8 mouse cellular contexts compared by ENCODE assay signal in genomic region chrX:134684936-134685335, GRCm38 (mm10). TPM values are rescaled to one million over a fixed set of nuclear protein-coding genes. Genes with fewer than 3 reads are reported as not detected.
DNase-seq lines count a peak whose midpoint lies in the region; ATAC-seq and TF ChIP-seq lines count a peak whose summit lies in the region.
"Had no signal": no experiment of that assay in that cellular context is flagged by ENCODE, and none has a peak within 500 bp of the region (broad histone marks: within the 10 kb centered on the region; RNA-seq: fewer than 3 reads in every experiment).

No protein-coding gene starts in this region.

- no peaks in the 10 kb centered on the region for H3K27me3 ChIP-seq in hindbrain, embryonic 11.5 days (ENCODE audit: control insufficient read depth, insufficient read depth, low read length)
- no peaks in the 10 kb centered on the region for H3K27me3 ChIP-seq in midbrain, embryonic 16.5 days (ENCODE audit: control insufficient read depth, insufficient read depth, low read depth, low read length)
- H3K27me3 ChIP-seq in thymus, adult 2 months (ENCODE audit: control insufficient read depth, insufficient read depth, low read length), result no peaks in the 10 kb centered on the region

- no peak overlapping the region for H3K27ac ChIP-seq in hindbrain, embryonic 11.5 days (ENCODE audit: low read depth, low read length)
- H3K27ac ChIP-seq in midbrain, embryonic 16.5 days (ENCODE audit: low read length), result peak overlapping the region; percentile 91
- no peak overlapping the region for H3K27ac ChIP-seq in thymus, adult 2 months (ENCODE audit: control insufficient read depth, insufficient read depth, low read length)

- no peaks in the 10 kb centered on the region for H3K36me3 ChIP-seq in hindbrain, embryonic 11.5 days (ENCODE audit: control insufficient read depth, insufficient read depth, low read length)
- H3K36me3 ChIP-seq in midbrain, embryonic 16.5 days (ENCODE audit: control insufficient read depth, insufficient read depth, low read length), result peaks cover 3% of the 10 kb centered on the region
- no peaks in the 10 kb centered on the region for H3K36me3 ChIP-seq in thymus, adult 2 months (ENCODE audit: control insufficient read depth, insufficient read depth, low read length)

- no peaks in the 10 kb centered on the region for H3K9me3 ChIP-seq in hindbrain, embryonic 11.5 days (ENCODE audit: control insufficient read depth, low read length)
- no peaks in the 10 kb centered on the region for H3K9me3 ChIP-seq in midbrain, embryonic 16.5 days (replicated peaks; ENCODE audit: control insufficient read depth, low read length, poor library complexity, severe bottlenecking)
- H3K9me3 ChIP-seq: megakaryocyte, embryonic 14.5 days had no signal

- peak overlapping the region; percentile 26 for H3K4me2 ChIP-seq in hindbrain, embryonic 11.5 days (replicated peaks; ENCODE audit: low read depth, low read length)
- peak overlapping the region; percentile 49 for H3K4me2 ChIP-seq in midbrain, embryonic 16.5 days (ENCODE audit: low read length)

- TF ChIP-seq CTCF in thymus, adult 2 months (IDR thresholded peaks at IDR 0.05; ENCODE audit: borderline replicate concordance, control insufficient read depth, extremely low read depth, insufficient read depth, low read length, poor library complexity), result no peak

- ATAC-seq in hindbrain, embryonic 11.5 days (ENCODE audit: low FRiP score), result no peak
- no peak for ATAC-seq in midbrain, embryonic 16.5 days

- no peak overlapping the region for H3K4me3 ChIP-seq in hindbrain, embryonic 11.5 days (ENCODE audit: low read depth, low read length)
- H3K4me3 ChIP-seq in midbrain, embryonic 16.5 days (ENCODE audit: low read depth, low read length), result peak overlapping the region; percentile 30
- no peak overlapping the region for H3K4me3 ChIP-seq in thymus, adult 2 months (ENCODE audit: control insufficient read depth, insufficient read depth, low read length)
- H3K4me3 ChIP-seq: megakaryocyte, embryonic 14.5 days had no signal

- no peaks in the 10 kb centered on the region for H3K4me1 ChIP-seq in hindbrain, embryonic 11.5 days (replicated peaks; ENCODE audit: control insufficient read depth, insufficient read depth, low read length)
- H3K4me1 ChIP-seq in midbrain, embryonic 16.5 days (ENCODE audit: control insufficient read depth, insufficient read depth, low read length), result peaks cover 9% of the 10 kb centered on the region; the same call in 1 of the 2 replicates
- H3K4me1 ChIP-seq in thymus, adult 2 months (replicated peaks; ENCODE audit: control insufficient read depth, insufficient read depth, low read length), result peaks cover 3% of the 10 kb centered on the region; the same call in 1 of the 2 replicates

- H3K9ac ChIP-seq in hindbrain, embryonic 11.5 days (ENCODE audit: low read depth, low read length), result no peak overlapping the region
- peak overlapping the region; percentile 59 for H3K9ac ChIP-seq in midbrain, embryonic 16.5 days (ENCODE audit: low read depth, low read length)

- TF ChIP-seq POLR2A in thymus, adult 2 months (IDR thresholded peaks at IDR 0.05; ENCODE audit: control insufficient read depth, extremely low read depth, insufficient read depth, low read length, poor library complexity), result no peak

- DNase-seq in NIH3T3 (ENCODE audit: low read depth), result peak; percentile 40
- DNase-seq in embryo, embryonic 10.5 days (ENCODE audit: low spot score), result peak; percentile 45
- peak; percentile 24 for DNase-seq in hindbrain, embryonic 11.5 days (ENCODE audit: low spot score)
- no peak for DNase-seq in spleen, postnatal 36 days (ENCODE audit: low spot score in 2 of 2)
- DNase-seq in layer of hippocampus, adult 8-10 months (ENCODE audit: low spot score in 2 of 2), result no peak
- DNase-seq in thymus, adult 2 months, result no peak

- WGBS in hindbrain, embryonic 11.5 days, result 38% methylated on average over 5 of the region's 5 CpGs
- WGBS in midbrain, embryonic 16.5 days, result 35% methylated on average over 5 of the region's 5 CpGs
- WGBS in thymus, adult 2 months, result 75% methylated on average over 5 of the region's 5 CpGs

RNA-seq across cellular contexts. Expression of gene Armcx4, which starts 1.4 kb away (rescaled TPM):
- polyA plus RNA-seq in hindbrain, embryonic 11.5 days (2014; fragmentation: Nextera tagmentation; extraction: Ambion mirVana), result 6.1 and 8.1 TPM in 2 replicates
- polyA plus RNA-seq in midbrain, embryonic 16.5 days (2015; fragmentation: Nextera tagmentation; extraction: Ambion mirVana), result 5.9 and 7.2 TPM in 2 replicates
- 10 to 100 TPM; 33.6 to 37.1 (median 35.0) TPM for total RNA-seq in layer of hippocampus, adult 8-10 months (2022)
- 0.70 and 0.73 TPM in 2 replicates for polyA plus RNA-seq in thymus, adult 2 months (2012; rRNA removed)

RNA-seq across cellular contexts. Expression of gene Armcx1, which starts 32.8 kb away (rescaled TPM):
- polyA plus RNA-seq in hindbrain, embryonic 11.5 days (2014; fragmentation: Nextera tagmentation; extraction: Ambion mirVana), result 50.2 and 54.4 TPM in 2 replicates
- 95.8 and 97.5 TPM in 2 replicates for polyA plus RNA-seq in midbrain, embryonic 16.5 days (2015; fragmentation: Nextera tagmentation; extraction: Ambion mirVana)
- total RNA-seq in layer of hippocampus, adult 8-10 months (2022), result 10 to 100 TPM; 51.9 to 67.4 (median 63.3) TPM
- 2.8 TPM in 2 replicates for polyA plus RNA-seq in thymus, adult 2 months (2012; rRNA removed)

Comparison
In these comparisons a context has a peak if more than half of its experiments do, and no peak if none do; other contexts are left out.
1. DNase-seq: peak in NIH3T3 (single experiment), embryo, embryonic 10.5 days (single experiment) and hindbrain, embryonic 11.5 days (single experiment); none in spleen, postnatal 36 days (0 of 2), layer of hippocampus, adult 8-10 months (0 of 2) and thymus, adult 2 months (single experiment).
2. RNA of gene Armcx1, which starts 32.8 kb away (polyA plus RNA-seq): 95.8 to 97.5 TPM in midbrain, embryonic 16.5 days and 50.2 to 54.4 TPM in hindbrain, embryonic 11.5 days; 2.8 TPM in thymus, adult 2 months; every median in the first group is over 10 times any median in the second.